9 mouse cellular contexts compared by ENCODE assay signal in genomic region chr19:56396227-56396626, GRCm38 (mm10). TPM values are rescaled to one million over a fixed set of nuclear protein-coding genes. Genes with fewer than 3 reads are reported as not detected.
DNase-seq lines count a peak whose midpoint lies in the region; ATAC-seq lines count a peak whose summit lies in the region.
"Had no signal": no experiment of that assay in that cellular context is flagged by ENCODE, and none has a peak within 500 bp of the region (broad histone marks: within the 10 kb centered on the region; RNA-seq: fewer than 3 reads in every experiment).

No protein-coding gene starts in this region.

- H3K4me3 ChIP-seq in heart, embryonic 14.5 days (ENCODE audit: control insufficient read depth in 1 of 2, insufficient read depth in 1 of 2, low read depth in 1 of 2, low read length in 2 of 2) = peak overlapping the region; percentile 62 to 67
- H3K4me3 ChIP-seq in hindbrain, embryonic 15.5 days = peak overlapping the region; percentile 51
- H3K4me3 ChIP-seq in midbrain, embryonic 15.5 days = peak overlapping the region; percentile 81

- H3K27ac ChIP-seq in heart, embryonic 14.5 days (replicated peaks in 1 of 2; ENCODE audit: control insufficient read depth in 1 of 2, insufficient read depth in 1 of 2, low read depth in 2 of 2, low read length in 2 of 2) = peak overlapping the region in 1 of 2 experiments; percentile 90; a peak in 1 of 4 replicates
- no peak overlapping the region for H3K27ac ChIP-seq in hindbrain, embryonic 15.5 days (replicated peaks)
- H3K27ac ChIP-seq in midbrain, embryonic 15.5 days = no peak overlapping the region

- no peak for DNase-seq in heart, postnatal 36 days
- peak; percentile 53 for DNase-seq in MEL-GATA-1-ER (ENCODE audit: extremely low read depth, low read depth)
- DNase-seq in urinary bladder, postnatal 14 days (ENCODE audit: low spot score) = no peak
- no peak for DNase-seq in left cerebral cortex, adult 11 months (ENCODE audit: low spot score)
- no peak for DNase-seq in cerebellum, postnatal 25 days

- 45% methylated on average over 12 of the region's 12 CpGs for WGBS in heart, embryonic 14.5 days
- WGBS in hindbrain, embryonic 15.5 days = 38% methylated on average over 12 of the region's 12 CpGs
- 42% methylated on average over 12 of the region's 12 CpGs for WGBS in midbrain, embryonic 15.5 days

- intact Hi-C loops in heart, postnatal 36 days (cut with DNase I) = loop anchor here (2.0 to 10.0 kb wide), 2 partner anchors 39 to 959 kb away; no protein-coding TSS in a partner anchor

- peak overlapping the region; percentile 77 for H3K4me2 ChIP-seq in heart, embryonic 14.5 days (ENCODE audit: low read length)
- peak overlapping the region; percentile 98 for H3K4me2 ChIP-seq in hindbrain, embryonic 15.5 days
- H3K4me2 ChIP-seq in midbrain, embryonic 15.5 days = peak overlapping the region; percentile 99

- ATAC-seq in heart, embryonic 14.5 days (ENCODE audit: insufficient number of reproducible peaks, insufficient read depth, low FRiP score, low read depth) = no peak
- ATAC-seq in hindbrain, embryonic 15.5 days (ENCODE audit: low FRiP score, low read depth) = no peak
- ATAC-seq in midbrain, embryonic 15.5 days (replicated peaks) = no peak

- H3K9ac ChIP-seq in heart, embryonic 14.5 days (ENCODE audit: low read length) = peak overlapping the region; percentile 89
- no peak overlapping the region for H3K9ac ChIP-seq in hindbrain, embryonic 15.5 days
- H3K9ac ChIP-seq in midbrain, embryonic 15.5 days = no peak overlapping the region; the same call in 1 of the 2 replicates

- H3K9me3 ChIP-seq in heart, embryonic 14.5 days (ENCODE audit: control insufficient read depth, low read length) = no peaks in the 10 kb centered on the region
- H3K9me3 ChIP-seq in hindbrain, embryonic 15.5 days = no peaks in the 10 kb centered on the region
- H3K9me3 ChIP-seq in midbrain, embryonic 15.5 days = no peaks in the 10 kb centered on the region

- peaks cover 29 to 32% of the 10 kb centered on the region in 2 experiments for H3K4me1 ChIP-seq in heart, embryonic 14.5 days (ENCODE audit: control insufficient read depth in 2 of 2, insufficient read depth in 2 of 2, low read length in 2 of 2)
- peaks cover 19% of the 10 kb centered on the region for H3K4me1 ChIP-seq in hindbrain, embryonic 15.5 days (replicated peaks)
- peaks cover 17% of the 10 kb centered on the region for H3K4me1 ChIP-seq in midbrain, embryonic 15.5 days

- no peaks in the 10 kb centered on the region for H3K27me3 ChIP-seq in heart, embryonic 14.5 days (ENCODE audit: control insufficient read depth, insufficient read depth, low read length)
- peaks cover 20% of the 10 kb centered on the region for H3K27me3 ChIP-seq in hindbrain, embryonic 15.5 days
- H3K27me3 ChIP-seq in midbrain, embryonic 15.5 days (replicated peaks) = peaks cover 19% of the 10 kb centered on the region
- H3K27me3 ChIP-seq: Patski had no signal

- H3K36me3 ChIP-seq in heart, embryonic 14.5 days (ENCODE audit: control insufficient read depth, insufficient read depth, low read length) = no peaks in the 10 kb centered on the region
- no peaks in the 10 kb centered on the region for H3K36me3 ChIP-seq in hindbrain, embryonic 15.5 days
- H3K36me3 ChIP-seq in midbrain, embryonic 15.5 days (replicated peaks) = no peaks in the 10 kb centered on the region

RNA-seq across cellular contexts. Expression of gene Casp7, which starts 0.7 kb away (rescaled TPM):
- polyA plus RNA-seq in heart, embryonic 14.5 days (2014; fragmentation: Nextera tagmentation; extraction: Ambion mirVana) = 28.6 and 32.3 TPM in 2 replicates
- 10 to 100 TPM in 1 of 2 experiments, 1 to 10 TPM in 1; 9.9 to 12.9 TPM for total RNA-seq in heart, postnatal 36 days (2021)
- polyA plus RNA-seq in hindbrain, embryonic 15.5 days (2015; fragmentation: Nextera tagmentation; extraction: Ambion mirVana) = 21.5 and 22.0 TPM in 2 replicates
- 22.0 and 23.5 TPM in 2 replicates for polyA plus RNA-seq in midbrain, embryonic 15.5 days (2015; fragmentation: Nextera tagmentation; extraction: Ambion mirVana)

RNA-seq across cellular contexts. Expression of gene Nrap, which starts 6.4 kb away (rescaled TPM):
- polyA plus RNA-seq in heart, embryonic 14.5 days (2014; fragmentation: Nextera tagmentation; extraction: Ambion mirVana) = 35.6 and 40.3 TPM in 2 replicates
- 100 to 1,000 TPM; 359 to 393 TPM for total RNA-seq in heart, postnatal 36 days (2021)
- 0.25 and 0.38 TPM in 2 replicates for polyA plus RNA-seq in hindbrain, embryonic 15.5 days (2015; fragmentation: Nextera tagmentation; extraction: Ambion mirVana)
- polyA plus RNA-seq in midbrain, embryonic 15.5 days (2015; fragmentation: Nextera tagmentation; extraction: Ambion mirVana) = 0.49 and 0.56 TPM in 2 replicates

Comparison
In these comparisons a context has a peak if more than half of its experiments do, and no peak if none do; other contexts are left out.
1. RNA of gene Nrap, which starts 6.4 kb away (polyA plus RNA-seq): 35.6 to 40.3 TPM in heart, embryonic 14.5 days; 0.49 to 0.56 TPM in midbrain, embryonic 15.5 days and 0.25 to 0.38 TPM in hindbrain, embryonic 15.5 days; every median in the first group is over 10 times any median in the second.
2. Peak in every context shown above with its lines, with median percentiles within 50 percentile points of each other: H3K4me2 ChIP-seq and H3K4me3 ChIP-seq.